Mouse (Mus musculus): ENCODE measurements at regions not wholly inside any gene's neighbourhood (a gene's known extent, or its start where the extent isn't known, plus 50 kb on each side); places are given as distances from the start of the nearest gene placed in this dataset.

GRCm38 (mm10) chr10:126708215-126708614 lies 192.9 kb downstream of the Atp23 start:
- Histone ChIP-seq H3K4me1 (ENCODE audit: control insufficient read depth in 1 of 2, insufficient read depth in 2 of 2, low read length in 2 of 2) (no peaks in the 10 kb centered on the region), H3K79me2 (ENCODE audit: control insufficient read depth, insufficient read depth, low read length, poor library complexity) (no peaks in the 10 kb centered on the region), H3K4me3 (ENCODE audit: control insufficient read depth in 1 of 2, insufficient read depth in 1 of 2, low read depth in 2 of 2, low read length in 2 of 2) (no peak overlapping the region), H3K9ac (ENCODE audit: control insufficient read depth, low read depth, low read length, poor library complexity, severe bottlenecking) (no peak overlapping the region), H3K9me3 (replicated peaks; ENCODE audit: insufficient read depth, low read length) (no peaks in the 10 kb centered on the region), H3K27ac (ENCODE audit: control insufficient read depth, low read depth, low read length) (no peak overlapping the region), H3K36me3 (ENCODE audit: control insufficient read depth in 1 of 2, insufficient read depth in 2 of 2, low read length in 2 of 2) (no peaks in the 10 kb centered on the region), H3K27me3 (ENCODE audit: control insufficient read depth in 1 of 2, insufficient read depth in 2 of 2, low read length in 2 of 2) (no peaks in the 10 kb centered on the region)
- DNase-seq (ENCODE audit: low read depth, low spot score): no peak
- TF ChIP-seq JUND (IDR thresholded peaks at IDR 0.05; ENCODE audit: low read depth, low read length) (no peak), SIN3A (IDR thresholded peaks at IDR 0.05; ENCODE audit: low read length) (no peak), GATA1 (IDR thresholded peaks at IDR 0.05; ENCODE audit: low read depth, low read length) (no peak), USF2 (IDR thresholded peaks at IDR 0.05; ENCODE audit: borderline replicate concordance in 1 of 2, insufficient read depth in 1 of 2, low read depth in 1 of 2, low read length in 2 of 2) (no peak), NELFE (IDR thresholded peaks at IDR 0.05; ENCODE audit: low read depth, low read length) (no peak), TBP (IDR thresholded peaks at IDR 0.05; ENCODE audit: low read depth, low read length) (no peak), MYC (IDR thresholded peaks at IDR 0.05; ENCODE audit: low read depth, low read length) (no peak), ZKSCAN1 (IDR thresholded peaks at IDR 0.05; ENCODE audit: low read depth, low read length) (no peak), NRF1 (IDR thresholded peaks at IDR 0.05; ENCODE audit: insufficient read depth, low read depth, low read length, poor library complexity, severe bottlenecking) (no peak), HCFC1 (IDR thresholded peaks at IDR 0.05; ENCODE audit: low read depth, low read length) (no peak), ETS1 (IDR thresholded peaks at IDR 0.05; ENCODE audit: low read depth, low read length) (no peak), EP300 (IDR thresholded peaks at IDR 0.05; ENCODE audit: low read depth in 1 of 2, low read length in 2 of 2) (no peak), CHD2 (IDR thresholded peaks at IDR 0.05; ENCODE audit: low read length) (no peak)

- H3K36me3 ChIP-seq (ENCODE audit: control insufficient read depth in 1 of 2, insufficient read depth in 2 of 2, low read length in 2 of 2): no peaks in the 10 kb centered on the region
- TF ChIP-seq MEF2A (IDR thresholded peaks at IDR 0.05; ENCODE audit: extremely low read depth, insufficient replicate concordance, low read depth, low read length, poor library complexity, severe bottlenecking) (no peak), POLR2AphosphoS5 (IDR thresholded peaks at IDR 0.05; ENCODE audit: borderline replicate concordance, low read depth, low read length) (no peak), ZKSCAN1 (IDR thresholded peaks at IDR 0.05; ENCODE audit: low read depth, low read length) (no peak), E2F4 (IDR thresholded peaks at IDR 0.05; ENCODE audit: borderline replicate concordance, low read depth, low read length) (no peak)
- no peaks in the 10 kb centered on the region for H3K9me3 ChIP-seq (replicated peaks; ENCODE audit: insufficient read depth, low read length)
- no peak overlapping the region for H3K27ac ChIP-seq (ENCODE audit: control insufficient read depth, low read depth, low read length)
- DNase-seq (ENCODE audit: low read depth, low spot score): no peak
- H3K4me1 ChIP-seq (ENCODE audit: control insufficient read depth in 1 of 2, insufficient read depth in 2 of 2, low read length in 2 of 2): no peaks in the 10 kb centered on the region
- H3K9ac ChIP-seq (ENCODE audit: control insufficient read depth, low read depth, low read length, poor library complexity, severe bottlenecking): no peak overlapping the region
- no peak overlapping the region for H3K4me3 ChIP-seq (ENCODE audit: control insufficient read depth in 1 of 2, insufficient read depth in 1 of 2, low read depth in 2 of 2, low read length in 2 of 2)
- no peaks in the 10 kb centered on the region for H3K79me2 ChIP-seq (ENCODE audit: control insufficient read depth, insufficient read depth, low read length, poor library complexity)
- no peaks in the 10 kb centered on the region; a peak in 1 of 4 replicates for H3K27me3 ChIP-seq (ENCODE audit: control insufficient read depth in 1 of 2, insufficient read depth in 2 of 2, low read length in 2 of 2)
Measured at GRCm38 (mm10) chr10:126697086-126697485, 204.1 kb downstream of the Atp23 start.

Data from MEL (cell line).